Mouse (Mus musculus) stomach, embryonic 16.5 days (tissue): ENCODE measurements around the gene Hist1h2bg. TPM values are rescaled to one million over a fixed set of nuclear protein-coding genes. Genes with fewer than 3 reads are reported as not detected.
"Not testable (repeated sequence)": the region's sequence is repeated elsewhere in the genome, so short reads cannot be mapped to it uniquely, and the experiment has no call there.

ENCODE experiments used
- ATAC-seq: fragments of 200-750 bp; cut with Nextera tagmentation; 2 replicates; pipeline ENCODE4 v1.8.0; 2017; ENCODE audit warnings: moderate number of reproducible peaks, moderate TSS enrichment; ENCODE audit not compliant: insufficient read depth, low FRiP score
- H3K27ac ChIP-seq: fragments of 300-500 bp; sonication (generic); 2 replicates; pipeline ENCODE4 v1.5.1; 2014; ENCODE audit warnings: low read length
- H3K27me3 ChIP-seq: fragments of 300-500 bp; sonication (generic); 2 replicates; pipeline ENCODE4 v1.6.1; 2014; ENCODE audit warnings: low read length, control low read depth, mixed read lengths; ENCODE audit not compliant: control insufficient read depth, insufficient read depth
- H3K36me3 ChIP-seq: fragments of 300-500 bp; sonication (generic); 2 replicates; pipeline ENCODE4 v1.6.1; 2014; ENCODE audit warnings: low read length; ENCODE audit not compliant: control insufficient read depth, insufficient read depth
- H3K4me1 ChIP-seq: fragments of 300-500 bp; sonication (generic); 2 replicates; pipeline ENCODE4 v1.6.1; 2014; ENCODE audit warnings: low read length, control low read depth, mixed read lengths; ENCODE audit not compliant: control insufficient read depth, insufficient read depth
- H3K4me2 ChIP-seq: fragments of 300-500 bp; sonication (generic); 2 replicates; pipeline ENCODE4 v1.6.1; 2014; ENCODE audit warnings: low read depth, low read length, mixed read lengths
- H3K4me3 ChIP-seq: fragments of 300-500 bp; sonication (generic); replicated peaks from 2 replicates; pipeline ENCODE4 v1.5.1; 2014; ENCODE audit warnings: mild to moderate bottlenecking, low read length
- H3K9ac ChIP-seq: fragments of 300-500 bp; sonication (generic); 2 replicates; pipeline ENCODE4 v1.6.1; 2014; ENCODE audit warnings: low read length
- H3K9me3 ChIP-seq: fragments of 300-500 bp; sonication (generic); replicated peaks from 2 replicates; pipeline ENCODE4 v1.6.1; 2016; ENCODE audit warnings: low read length, control low read depth; ENCODE audit not compliant: control insufficient read depth
- WGBS: fragments of 180-500 bp; shearing (Covaris S2); extraction: QIAGEN DNeasy Blood & Tissue Kit; methylation state at CpG from one replicate; pipeline ENCODE4 v1.1.7; 2014; 5-methylcytosine and 5-hydroxymethylcytosine counted together
- polyA plus RNA-seq: library from polyadenylated mRNA; unstranded; fragments of >200 nt; fragmentation: Nextera tagmentation; extraction: Ambion mirVana; gene quantifications from 2 replicates; pipeline ENCODE4 v1.2.1, GENCODE M21; 2015

Gene Hist1h2bg
- polyA plus RNA-seq, 1 experiment from 2014 or later, result 16.8 TPM

DNA sequence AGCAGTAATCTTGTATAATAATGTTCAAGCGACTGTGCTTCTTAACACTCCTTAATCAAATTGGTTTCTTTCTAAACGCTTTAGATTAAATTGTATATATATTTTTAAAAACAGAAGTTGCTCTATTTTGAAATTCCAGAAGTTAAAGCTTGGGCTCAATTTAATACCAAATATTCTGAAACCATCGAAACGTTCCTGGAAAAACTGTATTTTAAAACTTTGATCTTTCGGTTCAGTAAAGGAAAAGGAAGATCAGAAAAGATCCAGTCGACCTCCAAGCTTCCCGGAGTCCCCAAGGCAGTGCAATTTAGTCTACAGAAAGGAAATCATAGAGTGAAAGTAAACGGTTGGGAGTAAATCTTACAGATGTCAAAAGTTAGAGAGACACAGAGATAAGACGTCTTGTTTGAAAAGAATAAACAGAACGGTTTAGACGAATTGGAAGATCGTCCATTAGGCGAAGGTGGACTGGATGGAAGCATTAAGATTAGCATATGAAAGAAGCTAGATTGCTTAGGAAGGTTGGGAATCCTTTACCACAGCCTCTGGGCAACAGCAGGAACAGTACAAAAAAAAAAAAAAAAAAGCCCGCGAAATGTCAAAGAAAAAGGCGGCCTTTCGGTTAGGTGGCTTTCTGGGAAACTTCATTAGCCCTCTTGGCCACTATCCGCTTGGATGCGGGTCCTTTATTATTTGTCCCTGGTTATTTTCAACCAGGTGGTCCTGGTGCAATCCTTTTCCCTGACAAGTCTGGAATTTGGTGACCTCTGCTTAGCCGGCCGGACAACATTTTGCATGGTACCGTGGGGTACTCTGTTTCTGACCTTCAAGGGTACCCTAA is 15.1 kb downstream of the Hist1h2bg start:
- Histone ChIP-seq H3K4me3 (peak overlapping the region; percentile 44), H3K4me1 (peaks cover 28% of the 10 kb centered on the region), H3K27ac (peak overlapping the region; percentile 96), H3K9me3 (no peaks in the 10 kb centered on the region), H3K36me3 (no peaks in the 10 kb centered on the region), H3K4me2 (peak overlapping the region; percentile 73), H3K9ac (peak overlapping the region; percentile 70), H3K27me3 (no peaks in the 10 kb centered on the region)
- 1% methylated on average over 22 of the region's 22 CpGs for WGBS
- no peak for ATAC-seq

DNA sequence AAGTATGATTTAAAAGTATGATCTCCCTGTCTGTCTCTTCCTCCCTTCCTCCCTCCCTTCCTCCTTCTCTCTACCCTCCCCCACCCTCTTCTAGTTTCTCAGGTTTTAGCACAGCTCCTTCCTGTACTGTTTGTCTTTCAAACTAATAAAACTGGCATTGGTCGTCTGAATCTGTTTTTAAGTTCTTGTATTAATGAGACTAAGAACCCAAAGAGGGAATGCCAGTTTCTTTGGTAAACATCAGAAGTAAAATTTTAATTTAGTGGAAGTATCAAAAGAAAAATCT is 15.7 kb downstream of the Hist1h2bg start:
- peak overlapping the region; percentile 96 for H3K27ac ChIP-seq
- WGBS, result 0% methylated on average over 1 of the region's 1 CpGs
- H3K27me3 ChIP-seq, result no peaks in the 10 kb centered on the region
- H3K4me2 ChIP-seq, result peak overlapping the region; percentile 73
- peaks cover 26% of the 10 kb centered on the region for H3K4me1 ChIP-seq
- ATAC-seq, result no peak
- no peaks in the 10 kb centered on the region for H3K36me3 ChIP-seq
- H3K4me3 ChIP-seq, result peak overlapping the region; percentile 44
- H3K9me3 ChIP-seq, result no peaks in the 10 kb centered on the region
- peak overlapping the region; percentile 70 for H3K9ac ChIP-seq

- WGBS, result 89% methylated on average over 7 of the region's 7 CpGs
Measured at GRCm38 (mm10) chr13:23591206-23591605, 20.0 kb downstream of the Hist1h2bg start.

DNA sequence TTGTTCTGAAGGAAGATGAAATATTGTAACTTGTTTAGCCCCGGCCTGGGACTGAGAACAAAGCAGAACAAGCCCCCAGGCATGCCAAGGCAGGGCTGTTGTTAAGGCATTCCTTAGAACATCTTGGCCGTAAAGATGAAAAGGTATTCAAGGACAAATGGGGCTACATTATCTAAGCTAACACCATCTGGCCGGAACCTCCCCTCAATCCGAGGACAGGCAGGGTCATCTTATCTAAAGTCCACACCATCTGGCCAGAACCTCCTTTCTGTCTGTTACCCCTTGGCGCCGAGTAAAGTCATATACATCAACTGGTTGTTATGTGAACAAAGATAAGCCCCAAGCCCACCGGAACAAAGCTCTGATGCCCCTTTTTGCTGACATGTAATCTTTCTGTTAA is 20.7 kb downstream of the Hist1h2bg start:
- H3K9me3 ChIP-seq, H3K9ac ChIP-seq, H3K4me2 ChIP-seq, H3K4me3 ChIP-seq, H3K27me3 ChIP-seq, H3K27ac ChIP-seq, H3K4me1 ChIP-seq, ATAC-seq, H3K36me3 ChIP-seq: not testable (repeated sequence)
- WGBS, result 76% methylated on average over 7 of the region's 7 CpGs

More at GRCm38 (mm10) chr13:23591206-23591605, 20.0 kb downstream of the Hist1h2bg start:
- H3K9ac ChIP-seq, result no peak overlapping the region
- no peaks in the 10 kb centered on the region for H3K27me3 ChIP-seq
- H3K9me3 ChIP-seq, result no peaks in the 10 kb centered on the region
- no peak overlapping the region for H3K27ac ChIP-seq
- ATAC-seq, result no peak
- peaks cover 4% of the 10 kb centered on the region; the same call in 1 of the 2 replicates for H3K4me1 ChIP-seq
- H3K4me3 ChIP-seq, result no peak overlapping the region
- H3K4me2 ChIP-seq, result no peak overlapping the region
- no peaks in the 10 kb centered on the region for H3K36me3 ChIP-seq

DNA sequence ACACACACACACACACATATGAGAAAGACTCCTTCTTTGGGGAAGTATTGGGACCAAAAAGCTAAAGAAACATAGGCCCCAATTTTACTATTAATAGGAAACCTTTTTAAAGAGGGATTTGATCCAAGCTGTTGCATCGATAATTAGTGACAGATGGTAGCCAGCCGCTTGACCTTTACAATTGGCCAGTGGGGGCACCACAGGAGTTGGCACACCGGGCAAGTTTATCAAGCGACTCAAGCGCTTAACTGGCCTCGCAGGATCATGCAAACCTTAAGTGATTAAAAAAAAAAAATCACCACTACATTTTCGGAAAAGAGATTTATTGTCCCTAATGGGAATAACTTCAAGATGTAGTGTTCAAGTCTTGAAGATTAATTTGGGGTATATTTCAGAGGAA is 21.4 kb downstream of the Hist1h2bg start:
- no peak for ATAC-seq
- H3K9ac ChIP-seq, result no peak overlapping the region
- H3K27me3 ChIP-seq, result no peaks in the 10 kb centered on the region
- 73% methylated on average over 7 of the region's 7 CpGs for WGBS
- H3K36me3 ChIP-seq, result no peaks in the 10 kb centered on the region
- H3K4me3 ChIP-seq, result no peak overlapping the region
- no peaks in the 10 kb centered on the region; the same call in 1 of the 2 replicates for H3K4me1 ChIP-seq
- H3K9me3 ChIP-seq, result no peaks in the 10 kb centered on the region
- peak overlapping the region; percentile 59 for H3K27ac ChIP-seq
- no peak overlapping the region for H3K4me2 ChIP-seq

DNA sequence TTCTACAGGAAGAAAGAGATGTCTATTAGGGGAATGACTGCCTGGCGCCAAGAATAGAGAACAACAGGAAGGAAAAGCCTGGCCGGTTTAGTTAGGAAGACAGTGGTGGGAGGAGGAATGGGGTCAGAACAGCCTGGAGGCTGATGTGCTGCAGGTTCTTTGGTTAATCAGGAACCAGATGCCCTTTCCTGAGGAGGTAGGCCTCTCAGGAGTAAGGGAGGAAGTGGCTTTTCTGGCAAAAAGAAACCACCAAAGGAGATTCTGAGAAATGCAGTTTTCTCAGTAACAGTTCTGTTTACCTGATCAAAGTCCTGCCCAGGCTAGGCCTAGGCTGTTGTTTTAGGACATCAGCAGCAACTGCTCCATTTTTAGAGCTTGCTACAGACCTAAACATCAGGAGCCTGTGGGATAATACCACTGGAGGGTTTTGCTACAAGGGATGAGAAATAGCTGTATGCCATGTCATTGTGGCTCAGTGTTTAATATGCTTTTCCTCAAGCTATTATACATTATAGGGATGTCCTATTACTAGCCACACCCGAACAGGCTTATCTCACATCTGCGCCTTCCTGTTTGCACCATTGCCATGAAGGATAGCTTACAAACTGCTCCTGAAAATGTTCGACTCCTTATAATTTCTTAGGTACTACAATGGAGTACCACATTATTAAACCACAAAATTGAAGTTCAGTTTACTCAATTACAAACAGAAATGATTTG is 22.0 kb downstream of the Hist1h2bg start:
- WGBS, result 53% methylated on average over 5 of the region's 5 CpGs
- H3K4me3 ChIP-seq, result no peak overlapping the region
- ATAC-seq, result no peak
- no peaks in the 10 kb centered on the region; the same call in 1 of the 2 replicates for H3K4me1 ChIP-seq
- H3K4me2 ChIP-seq, result no peak overlapping the region
- 0 out of 2 replicates have a peak overlapping the region, but pooled peaks have one; percentile 17 for H3K9ac ChIP-seq
- H3K9me3 ChIP-seq, result no peaks in the 10 kb centered on the region
- H3K27me3 ChIP-seq, result no peaks in the 10 kb centered on the region
- H3K27ac ChIP-seq, result peak overlapping the region; percentile 59
- H3K36me3 ChIP-seq, result no peaks in the 10 kb centered on the region

DNA sequence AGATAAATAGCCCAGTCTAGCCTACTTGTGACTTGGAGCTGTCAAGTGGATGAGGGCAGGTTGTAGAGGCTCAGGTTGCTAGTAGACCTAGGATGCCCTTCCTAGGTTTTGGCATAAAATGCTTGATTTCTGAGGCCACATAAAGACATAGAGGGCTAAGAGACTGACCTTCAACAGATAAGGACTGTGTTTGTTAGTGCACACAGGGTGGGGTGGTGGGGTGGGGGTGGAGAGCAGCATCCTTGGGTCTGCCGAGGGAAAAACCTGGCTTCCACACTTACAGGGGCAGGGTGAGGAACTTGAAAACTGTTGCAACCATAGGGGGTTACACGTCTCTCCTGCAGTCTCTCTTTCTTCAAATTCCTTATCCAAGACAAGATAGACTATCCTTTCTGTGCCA is 24.0 kb downstream of the Hist1h2bg start:
- 69% methylated on average over 2 of the region's 2 CpGs for WGBS
- Histone ChIP-seq H3K27me3 (no peaks in the 10 kb centered on the region), H3K9me3 (no peaks in the 10 kb centered on the region), H3K36me3 (no peaks in the 10 kb centered on the region), H3K9ac (no peak overlapping the region), H3K4me1 (no peaks in the 10 kb centered on the region; the same call in 1 of the 2 replicates), H3K4me3 (no peak overlapping the region), H3K27ac (no peak overlapping the region), H3K4me2 (no peak overlapping the region)
- ATAC-seq, result no peak

- WGBS, result 72% methylated on average over 7 of the region's 7 CpGs
- ATAC-seq, result peak; percentile 50; the same call in 1 of the 2 replicates
- no peaks in the 10 kb centered on the region for H3K27me3 ChIP-seq
- H3K4me2 ChIP-seq, result no peak overlapping the region
- H3K4me3 ChIP-seq, result no peak overlapping the region
- H3K9ac ChIP-seq, result no peak overlapping the region
- peak overlapping the region; percentile 33; the same call in 1 of the 2 replicates for H3K27ac ChIP-seq
- no peaks in the 10 kb centered on the region; the same call in 1 of the 2 replicates for H3K4me1 ChIP-seq
- no peaks in the 10 kb centered on the region for H3K9me3 ChIP-seq
- H3K36me3 ChIP-seq, result no peaks in the 10 kb centered on the region
Measured at GRCm38 (mm10) chr13:23595622-23596372, 24.6 kb downstream of the Hist1h2bg start.
